Mouse (Mus musculus): Measurements from ENCODE around the gene Babam2. TPM values are rescaled to one million over a fixed set of nuclear protein-coding genes. Genes with fewer than 3 reads are reported as not detected.

The Babam2 gene
- total and polyA plus RNA-seq, 2 experiments from 2014 or later = 30.9 to 58.9 TPM

GRCm38 (mm10) chr5:31820801-31821200, 123.3 kb downstream of the Babam2 start:
- WGBS = 90% methylated on average over 3 of the region's 3 CpGs
- H3K9ac ChIP-seq (replicated peaks; ENCODE audit: low read length, poor library complexity, severe bottlenecking) = no peak overlapping the region
- ATAC-seq (ENCODE audit: low FRiP score) (no peak), DNase-seq (ENCODE audit: low spot score) (no peak)
- H3K9me3 ChIP-seq (ENCODE audit: low read length) = no peaks in the 10 kb centered on the region
- H3K27me3 ChIP-seq (ENCODE audit: insufficient read depth, low read length) = no peaks in the 10 kb centered on the region
- no peaks in the 10 kb centered on the region for H3K4me1 ChIP-seq (ENCODE audit: insufficient read depth, low read length)
- no peak overlapping the region for H3K27ac ChIP-seq (ENCODE audit: low read depth, low read length)
- H3K36me3 ChIP-seq (ENCODE audit: insufficient read depth, low read length) = no peaks in the 10 kb centered on the region; the same call in 1 of the 2 replicates
- no peak for TF ChIP-seq CTCF (IDR thresholded peaks at IDR 0.05)
- no peak overlapping the region for H3K4me3 ChIP-seq (ENCODE audit: low read depth, low read length)
- no peak overlapping the region for H3K4me2 ChIP-seq (ENCODE audit: low read depth, low read length, poor library complexity, severe bottlenecking)

GRCm38 (mm10) chr5:31821204-31821603, 123.7 kb downstream of the Babam2 start:
- DNase-seq (ENCODE audit: low spot score) = no peak
- no peak overlapping the region for H3K27ac ChIP-seq (ENCODE audit: low read depth, low read length)
- H3K9ac ChIP-seq (replicated peaks; ENCODE audit: low read length, poor library complexity, severe bottlenecking) = no peak overlapping the region
- ATAC-seq (ENCODE audit: low FRiP score) = no peak
- H3K4me1 ChIP-seq (ENCODE audit: insufficient read depth, low read length) = no peaks in the 10 kb centered on the region
- no peaks in the 10 kb centered on the region for H3K27me3 ChIP-seq (ENCODE audit: insufficient read depth, low read length)
- TF ChIP-seq CTCF (IDR thresholded peaks at IDR 0.05) = no peak
- H3K4me3 ChIP-seq (ENCODE audit: low read depth, low read length) = no peak overlapping the region
- no peaks in the 10 kb centered on the region; the same call in 1 of the 2 replicates for H3K36me3 ChIP-seq (ENCODE audit: insufficient read depth, low read length)
- no peak overlapping the region for H3K4me2 ChIP-seq (ENCODE audit: low read depth, low read length, poor library complexity, severe bottlenecking)
- 94% methylated on average over 1 of the region's 1 CpGs for WGBS
- H3K9me3 ChIP-seq (ENCODE audit: low read length) = no peaks in the 10 kb centered on the region

- Histone ChIP-seq H3K9ac (replicated peaks; ENCODE audit: low read length, poor library complexity, severe bottlenecking) (no peak overlapping the region), H3K4me1 (ENCODE audit: insufficient read depth, low read length) (no peaks in the 10 kb centered on the region), H3K4me3 (ENCODE audit: low read depth, low read length) (no peak overlapping the region), H3K36me3 (ENCODE audit: insufficient read depth, low read length) (no peaks in the 10 kb centered on the region; the same call in 1 of the 2 replicates), H3K4me2 (ENCODE audit: low read depth, low read length, poor library complexity, severe bottlenecking) (no peak overlapping the region), H3K27me3 (ENCODE audit: insufficient read depth, low read length) (no peaks in the 10 kb centered on the region), H3K9me3 (ENCODE audit: low read length) (no peaks in the 10 kb centered on the region), H3K27ac (ENCODE audit: low read depth, low read length) (no peak overlapping the region)
- WGBS = 79% methylated on average over 3 of the region's 3 CpGs
- no peak for DNase-seq (ENCODE audit: low spot score)
- TF ChIP-seq CTCF (IDR thresholded peaks at IDR 0.05) = no peak
- no peak for ATAC-seq (ENCODE audit: low FRiP score)
Observed at GRCm38 (mm10) chr5:31823673-31824072, 126.2 kb downstream of the Babam2 start.

- Histone ChIP-seq H3K36me3 (ENCODE audit: insufficient read depth, low read length) (no peaks in the 10 kb centered on the region; the same call in 1 of the 2 replicates), H3K4me2 (ENCODE audit: low read depth, low read length, poor library complexity, severe bottlenecking) (no peak overlapping the region), H3K27me3 (ENCODE audit: insufficient read depth, low read length) (no peaks in the 10 kb centered on the region), H3K27ac (ENCODE audit: low read depth, low read length) (no peak overlapping the region), H3K9me3 (ENCODE audit: low read length) (no peaks in the 10 kb centered on the region), H3K4me3 (ENCODE audit: low read depth, low read length) (no peak overlapping the region), H3K9ac (replicated peaks; ENCODE audit: low read length, poor library complexity, severe bottlenecking) (no peak overlapping the region), H3K4me1 (ENCODE audit: insufficient read depth, low read length) (no peaks in the 10 kb centered on the region)
- no peak for DNase-seq (ENCODE audit: low spot score)
- TF ChIP-seq CTCF (IDR thresholded peaks at IDR 0.05) = no peak
- no peak for ATAC-seq (ENCODE audit: low FRiP score)
- 85% methylated on average over 2 of the region's 2 CpGs for WGBS
Observed at GRCm38 (mm10) chr5:31824126-31824525, 126.6 kb downstream of the Babam2 start.

GRCm38 (mm10) chr5:31827304-31827703, 129.8 kb downstream of the Babam2 start:
- Histone ChIP-seq H3K9ac (replicated peaks; ENCODE audit: low read length, poor library complexity, severe bottlenecking) (no peak overlapping the region), H3K4me2 (ENCODE audit: low read depth, low read length, poor library complexity, severe bottlenecking) (no peak overlapping the region), H3K27ac (ENCODE audit: low read depth, low read length) (no peak overlapping the region), H3K36me3 (ENCODE audit: insufficient read depth, low read length) (no peaks in the 10 kb centered on the region), H3K4me1 (ENCODE audit: insufficient read depth, low read length) (no peaks in the 10 kb centered on the region), H3K4me3 (ENCODE audit: low read depth, low read length) (no peak overlapping the region), H3K27me3 (ENCODE audit: insufficient read depth, low read length) (no peaks in the 10 kb centered on the region), H3K9me3 (ENCODE audit: low read length) (no peaks in the 10 kb centered on the region)
- no peak for DNase-seq (ENCODE audit: low spot score)
- WGBS = 93% methylated on average over 5 of the region's 5 CpGs
- no peak for ATAC-seq (ENCODE audit: low FRiP score)
- no peak for TF ChIP-seq CTCF (IDR thresholded peaks at IDR 0.05)

GRCm38 (mm10) chr5:31827896-31828295, 130.4 kb downstream of the Babam2 start:
- no peak for ATAC-seq (ENCODE audit: low FRiP score)
- TF ChIP-seq CTCF (IDR thresholded peaks at IDR 0.05) = no peak
- Histone ChIP-seq H3K27ac (ENCODE audit: low read depth, low read length) (no peak overlapping the region), H3K4me3 (ENCODE audit: low read depth, low read length) (no peak overlapping the region), H3K4me1 (ENCODE audit: insufficient read depth, low read length) (no peaks in the 10 kb centered on the region), H3K27me3 (ENCODE audit: insufficient read depth, low read length) (no peaks in the 10 kb centered on the region), H3K36me3 (ENCODE audit: insufficient read depth, low read length) (no peaks in the 10 kb centered on the region), H3K9ac (replicated peaks; ENCODE audit: low read length, poor library complexity, severe bottlenecking) (no peak overlapping the region), H3K9me3 (ENCODE audit: low read length) (no peaks in the 10 kb centered on the region), H3K4me2 (ENCODE audit: low read depth, low read length, poor library complexity, severe bottlenecking) (no peak overlapping the region)
- WGBS = 92% methylated on average over 5 of the region's 5 CpGs
- no peak for DNase-seq (ENCODE audit: low spot score)
